Mouse (Mus musculus) lung, adult 2 months (tissue): ENCODE data around the gene Elf4.

Experiments
- CTCF ChIP-seq: fragments of 200-500 bp; IDR thresholded peaks from 2 replicates; pipeline ENCODE4 v1.5.1; 2011; ENCODE audit warnings: mild to moderate bottlenecking, low read length, control low read depth; ENCODE audit not compliant: insufficient read depth
- POLR2A ChIP-seq: fragments of 200-500 bp; IDR thresholded peaks from 2 replicates; pipeline ENCODE4 v1.6.1; 2011; ENCODE audit warnings: low read depth, mild to moderate bottlenecking, control low read depth, low read length, borderline replicate concordance; ENCODE audit errors: extremely low read depth

GRCm38 (mm10) chrX:48462297-48462696 is 635 bp downstream of the Elf4 start:
- TF ChIP-seq POLR2A (no peak), CTCF (no peak)
